Mouse (Mus musculus) embryo, embryonic 11 days (tissue): ENCODE measurements around the gene Tlr2.

ENCODE experiments used
- DNase-seq: peaks from one replicate; pipeline ENCODE4 v3.0.0-alpha.2; 2015

The Tlr2 gene

DNA sequence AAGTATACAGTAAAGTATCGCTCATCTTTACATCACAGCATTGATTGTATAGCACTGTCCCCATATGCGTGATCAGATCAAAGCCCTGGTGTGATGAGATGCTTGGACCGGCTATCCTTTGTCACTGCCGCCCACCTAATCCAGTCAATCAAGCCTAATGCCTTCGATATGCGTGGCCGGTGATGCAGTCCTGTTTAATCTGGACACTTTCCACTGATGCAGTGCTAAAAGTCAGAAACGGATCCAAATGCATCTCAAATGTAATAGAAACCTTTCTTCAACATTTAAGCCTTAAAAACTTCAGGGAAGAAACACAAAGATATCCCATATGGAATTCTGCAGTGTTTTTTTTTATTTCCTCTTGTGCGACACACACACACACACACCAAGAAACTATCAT is 13.9 kb downstream of the Tlr2 start:
- DNase-seq: no peak

DNA sequence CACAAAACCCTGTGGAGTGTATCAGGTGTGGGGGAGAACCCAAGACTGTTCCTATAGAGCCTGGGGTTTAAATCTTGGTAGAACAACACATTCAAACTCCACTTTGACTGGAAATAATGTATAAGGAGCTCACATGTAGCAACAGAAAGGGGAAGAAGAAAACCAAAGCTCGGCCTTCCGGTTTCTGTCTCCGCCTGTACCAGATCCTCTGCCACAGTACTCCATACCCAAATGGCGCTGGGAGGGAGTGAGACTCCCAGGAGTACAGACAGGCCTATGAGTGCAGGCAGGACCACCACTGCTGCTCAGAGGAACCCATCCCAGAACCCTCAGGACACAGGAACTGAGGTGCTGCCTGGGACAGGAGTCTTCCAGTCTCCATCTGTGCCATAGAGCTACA is 17.8 kb downstream of the Tlr2 start:
- DNase-seq: no peak

DNA sequence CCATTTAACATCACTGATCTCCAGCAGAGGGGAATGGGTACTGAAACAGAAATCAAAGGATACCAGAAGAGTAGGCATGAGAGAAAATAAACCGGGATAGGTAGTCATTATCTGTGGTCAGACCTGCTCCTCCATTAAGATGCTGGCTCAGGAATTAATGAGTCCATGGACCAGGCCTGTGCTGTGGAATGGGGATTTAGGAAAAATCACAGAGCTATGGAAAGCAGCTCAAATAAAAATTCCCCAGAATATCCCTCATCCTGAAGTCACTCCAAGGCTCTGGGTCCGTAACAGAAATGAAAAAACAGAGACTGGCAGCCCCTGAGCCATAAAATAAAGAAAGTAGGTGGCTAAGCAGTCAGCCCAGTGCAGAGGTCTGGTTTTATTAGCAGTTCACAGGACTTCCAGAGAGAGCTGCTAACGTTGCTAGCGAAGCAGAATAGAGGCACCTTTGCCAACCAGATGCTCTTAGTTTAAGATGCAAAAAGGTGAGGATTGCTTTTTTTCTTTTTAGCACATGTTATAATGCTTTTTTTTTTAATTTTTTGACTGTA is 25.1 kb downstream of the Tlr2 start:
- no peak for DNase-seq

DNA sequence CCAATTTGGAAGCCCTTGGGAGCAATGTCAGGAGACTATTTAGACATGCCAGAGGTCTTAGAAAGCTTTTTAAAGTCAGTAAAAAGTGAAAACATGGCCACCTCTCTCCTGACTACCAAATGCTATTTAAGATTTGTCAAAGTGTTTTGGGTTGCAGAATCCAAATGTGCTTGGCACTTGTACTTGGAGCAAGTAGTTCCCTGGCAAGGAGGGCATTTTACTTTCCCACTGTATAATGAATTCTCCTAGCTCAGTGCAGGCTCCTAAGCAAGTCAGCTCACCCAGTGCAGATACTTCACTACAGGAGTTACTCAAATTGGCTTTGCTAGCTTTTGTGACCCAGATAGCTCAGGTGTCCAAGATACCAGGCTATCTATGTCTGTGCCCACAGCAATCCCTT is 28.7 kb downstream of the Tlr2 start:
- DNase-seq: no peak

DNA sequence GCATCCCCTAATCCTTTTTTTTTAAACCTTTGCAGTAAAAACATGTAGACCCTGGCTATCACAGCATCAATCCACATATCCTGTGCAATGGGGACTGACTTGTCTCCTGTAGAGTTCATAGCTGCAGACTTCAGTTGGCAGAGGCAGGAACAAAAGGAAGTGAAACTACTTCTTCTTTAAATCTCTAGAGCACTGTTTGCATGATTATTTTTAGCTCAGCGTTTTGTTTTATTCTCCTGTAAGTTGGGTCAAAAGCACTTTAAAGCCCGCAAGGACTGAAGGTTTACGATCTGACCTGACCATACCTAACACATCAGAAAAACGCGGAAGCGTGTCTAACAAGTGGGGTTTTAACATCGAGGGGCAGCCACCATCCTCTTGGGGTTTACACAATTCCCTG is 29.6 kb downstream of the Tlr2 start:
- DNase-seq: no peak

DNA sequence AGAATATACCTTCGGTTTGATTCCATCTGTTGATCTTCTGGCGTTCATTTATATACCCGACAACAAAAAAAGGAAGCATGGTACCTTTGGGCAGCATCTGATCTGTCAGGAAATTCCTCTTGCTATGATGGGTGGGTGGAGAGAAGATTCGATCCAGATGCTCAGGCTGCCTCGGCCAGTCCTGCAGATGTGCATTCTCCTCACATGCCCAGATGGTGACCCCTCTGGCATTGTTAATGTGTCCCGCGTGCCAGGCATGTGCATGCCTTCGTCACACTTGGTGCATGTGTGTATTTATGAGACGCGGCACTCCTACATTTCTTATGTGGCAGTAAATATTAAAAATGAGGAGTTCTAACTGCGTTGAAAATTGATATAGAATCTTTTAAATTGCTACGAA is 33.1 kb downstream of the Tlr2 start:
- peak; percentile 58 for DNase-seq

DNA sequence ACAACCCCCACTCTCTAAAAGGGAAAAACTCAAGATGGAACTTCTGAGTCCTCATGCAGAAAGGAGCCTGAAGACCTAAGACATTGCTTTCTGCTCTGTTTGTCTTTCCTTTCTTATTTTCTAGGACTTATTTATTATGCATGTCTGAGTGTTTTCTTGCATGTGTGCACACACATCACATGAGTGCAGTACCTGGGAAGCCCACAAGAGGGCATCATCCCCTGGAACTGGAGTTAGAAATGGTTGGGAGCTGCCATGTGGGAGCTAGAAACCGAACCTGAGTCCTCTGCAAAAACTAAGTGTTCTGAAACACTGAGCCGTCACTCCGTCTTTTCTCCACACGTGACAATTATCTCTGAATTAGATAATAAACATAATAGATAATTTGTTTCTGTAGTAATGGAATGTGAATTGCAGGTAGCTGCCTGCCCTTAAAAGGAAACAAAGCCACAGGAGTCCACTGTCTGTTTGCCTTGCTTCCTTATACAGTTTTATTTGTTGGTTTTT is 39.9 kb downstream of the Tlr2 start:
- no peak for DNase-seq

DNA sequence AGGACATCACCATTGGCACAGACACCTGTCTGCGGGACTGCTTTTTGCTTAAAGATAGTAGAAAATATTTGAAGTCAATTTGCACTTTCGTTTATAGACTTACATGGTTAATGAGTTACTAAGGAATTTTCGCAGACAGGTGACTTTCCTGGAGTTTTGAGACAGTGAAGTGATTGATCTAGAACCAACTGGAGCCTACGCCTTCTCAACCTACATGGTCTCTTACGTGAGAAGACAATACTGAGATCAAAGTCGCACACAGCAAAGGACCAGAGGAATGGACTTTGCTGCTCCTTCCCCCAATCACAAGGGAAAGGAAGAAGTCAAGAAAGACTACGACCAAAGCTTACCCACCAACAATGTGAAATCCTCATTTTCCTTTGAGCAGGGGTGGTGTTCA is 42.1 kb downstream of the Tlr2 start:
- no peak for DNase-seq

DNA sequence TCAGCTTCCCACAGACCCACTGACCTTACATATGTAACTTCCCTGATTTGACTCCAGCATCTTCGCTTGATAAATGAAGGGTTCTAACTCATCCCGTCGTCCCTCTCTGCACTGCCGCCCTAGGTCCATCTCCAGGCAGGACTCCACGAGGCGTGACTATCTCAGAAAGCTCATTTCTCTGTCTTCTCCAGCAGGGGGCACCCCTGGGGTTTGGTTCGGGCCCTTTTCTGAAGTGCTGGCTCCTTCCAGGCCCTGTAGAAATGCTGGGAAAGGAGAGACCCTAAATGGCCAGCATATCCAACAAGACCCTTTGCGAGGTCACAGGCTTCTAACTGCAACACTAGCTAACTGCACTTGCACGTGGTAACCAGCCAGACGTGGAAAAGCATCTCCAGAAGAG is 43.7 kb downstream of the Tlr2 start:
- peak; percentile 82 for DNase-seq

DNA sequence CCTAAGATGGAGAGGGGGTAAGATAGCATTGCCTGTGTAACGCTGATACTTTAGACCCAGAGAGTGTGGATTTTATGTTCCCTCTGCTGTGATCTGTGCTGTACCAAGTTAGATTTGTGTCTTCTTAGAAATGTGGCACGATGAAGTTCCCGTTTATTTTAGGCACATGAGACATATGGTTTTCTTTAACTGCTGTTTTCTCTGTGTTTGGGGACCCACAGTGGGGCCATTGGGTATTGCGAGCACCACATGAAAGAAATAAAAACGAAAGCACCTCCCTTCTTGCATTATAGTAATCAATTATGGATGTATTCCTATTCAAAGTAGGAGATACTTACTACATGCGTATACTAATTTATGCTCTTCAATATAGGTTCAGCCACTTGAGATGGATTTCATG is 44.5 kb downstream of the Tlr2 start:
- no peak for DNase-seq

DNA sequence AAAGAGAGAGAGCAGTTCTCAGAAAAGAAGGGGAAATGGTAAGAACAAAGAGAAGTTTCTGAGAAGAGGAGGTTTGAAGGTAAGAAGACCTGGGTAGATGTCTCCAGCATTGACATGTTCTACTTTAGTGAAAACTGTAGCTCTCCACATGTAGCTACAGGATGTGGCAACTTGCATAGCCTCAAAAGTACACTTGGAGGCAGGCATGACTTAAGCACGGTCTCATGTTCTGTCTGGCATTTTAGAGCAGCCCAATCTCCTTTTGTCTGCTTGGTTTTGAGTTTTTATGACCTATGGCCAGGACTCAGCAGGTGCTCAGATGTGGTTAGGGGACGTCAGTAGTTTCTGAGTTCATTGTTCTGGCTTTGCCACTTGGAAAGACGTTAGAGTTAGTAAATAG is 50.1 kb downstream of the Tlr2 start:
- DNase-seq: no peak

DNA sequence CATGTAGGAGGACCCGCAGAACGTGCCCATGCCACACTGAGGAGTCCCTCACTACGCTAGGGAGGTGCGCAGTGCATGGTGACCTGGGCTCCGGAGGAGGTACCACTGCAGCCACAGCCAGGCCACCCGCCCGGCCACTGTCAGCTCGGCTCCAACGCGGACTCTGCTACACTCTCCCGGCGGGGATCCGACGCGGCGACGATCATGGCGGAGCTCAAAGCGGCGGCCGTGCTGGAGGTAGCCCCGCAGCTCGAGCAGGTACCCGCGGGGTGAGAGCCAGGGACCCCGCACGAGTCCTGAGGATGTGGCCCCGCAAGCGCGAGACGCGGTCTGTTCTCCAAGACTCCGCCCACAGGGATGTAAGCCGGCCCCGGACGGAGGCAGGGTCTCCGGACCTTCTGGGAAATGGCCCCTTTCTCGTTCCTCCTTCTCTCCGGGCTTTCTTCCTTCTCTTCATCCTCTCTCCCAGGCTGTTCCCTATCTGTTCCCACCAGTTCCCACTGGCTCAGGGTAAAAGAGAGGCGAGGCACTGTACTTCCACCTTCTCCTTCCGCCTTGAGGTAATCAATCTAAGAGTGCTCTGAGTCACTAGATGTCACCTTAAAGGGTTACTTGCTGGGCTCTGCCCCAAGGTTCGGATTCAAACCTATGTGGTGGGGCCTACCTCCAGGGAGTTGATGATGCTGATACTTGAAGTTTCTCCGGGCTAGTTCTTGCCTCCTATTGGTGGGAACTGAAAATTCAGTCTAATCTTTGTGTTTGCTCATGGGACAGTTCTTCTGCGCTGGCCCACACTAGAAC is 51.7 kb downstream of the Tlr2 start:
- DNase-seq: peak; percentile 80

DNA sequence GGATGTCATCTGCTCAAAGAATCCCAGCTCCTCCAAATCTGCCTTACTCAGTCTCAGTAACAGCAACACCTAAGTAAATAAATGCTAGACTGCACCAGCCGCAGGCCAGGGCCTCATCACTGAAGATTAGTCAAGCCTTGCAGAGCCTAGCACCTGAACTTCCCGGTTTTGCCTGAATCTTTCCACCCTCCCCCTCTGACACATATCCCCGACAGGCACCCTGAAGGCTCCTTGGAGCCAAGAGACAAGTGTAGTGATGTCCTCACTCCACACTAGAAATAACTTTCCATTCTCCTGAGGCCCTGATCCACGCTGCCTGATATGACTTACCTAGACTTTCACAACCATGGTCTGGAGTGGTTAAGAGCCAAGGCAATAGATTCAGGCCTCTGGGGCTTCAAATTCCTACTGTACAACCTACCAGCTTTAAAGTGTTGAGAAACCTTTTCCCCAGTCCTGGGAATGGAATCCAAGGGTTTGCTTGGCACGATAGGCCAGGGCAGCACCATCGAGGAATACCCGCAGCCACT is 53.7 kb downstream of the Tlr2 start:
- no peak for DNase-seq

DNA sequence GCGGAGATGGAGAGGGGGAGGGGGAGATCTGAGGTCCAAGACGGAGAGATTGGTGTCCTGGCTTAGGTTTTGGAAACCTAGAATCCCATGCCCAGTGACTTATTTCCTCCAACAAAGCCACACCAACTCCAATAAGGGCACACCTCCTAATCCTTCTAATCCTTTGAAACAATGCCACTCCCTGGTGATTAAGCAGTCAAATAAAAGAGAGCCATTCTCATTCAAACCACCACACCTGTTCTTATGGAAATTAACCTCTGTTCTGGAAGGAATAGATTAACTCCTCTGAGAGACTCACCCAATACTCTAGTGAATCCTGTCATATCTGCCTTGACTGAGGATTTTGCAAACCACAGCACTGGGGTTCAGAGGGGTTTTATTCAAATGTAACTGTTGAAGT is 54.5 kb downstream of the Tlr2 start:
- DNase-seq: no peak
